Mouse (Mus musculus) erythroblast, embryonic 14.5 days (primary cell): ENCODE measurements around the gene Banp.

ENCODE experiments used
- GATA1 ChIP-seq: IDR thresholded peaks from 2 replicates; pipeline ENCODE4 v1.6.1; 2012; ENCODE audit warnings: low read length, inconsistent platforms, mixed read lengths
- TAL1 ChIP-seq: IDR thresholded peaks from 3 replicates; pipeline ENCODE4 v1.6.1; 2012; ENCODE audit warnings: low read length, inconsistent platforms, mixed read lengths

GRCm38 (mm10) chr8:121955825-121956500 lies 6.4 kb downstream of the Banp start:
- TF ChIP-seq TAL1 (no peak), GATA1 (no peak)
